Mouse (Mus musculus) heart, adult 2 months (tissue): Measurements from ENCODE around the gene Prph.

Experiments
- CTCF ChIP-seq: fragments of 200-600 bp; IDR thresholded peaks from 2 replicates; pipeline ENCODE4 v1.8.1; 2022; ENCODE audit warnings: antibody characterized with exemption, mild to moderate bottlenecking, moderate library complexity
- POLR2A ChIP-seq: fragments of 200-500 bp; IDR thresholded peaks from 2 replicates; pipeline ENCODE4 v1.6.1; 2011; ENCODE audit warnings: mild to moderate bottlenecking, low read depth, low read length, control low read depth; ENCODE audit not compliant: insufficient read depth

DNA sequence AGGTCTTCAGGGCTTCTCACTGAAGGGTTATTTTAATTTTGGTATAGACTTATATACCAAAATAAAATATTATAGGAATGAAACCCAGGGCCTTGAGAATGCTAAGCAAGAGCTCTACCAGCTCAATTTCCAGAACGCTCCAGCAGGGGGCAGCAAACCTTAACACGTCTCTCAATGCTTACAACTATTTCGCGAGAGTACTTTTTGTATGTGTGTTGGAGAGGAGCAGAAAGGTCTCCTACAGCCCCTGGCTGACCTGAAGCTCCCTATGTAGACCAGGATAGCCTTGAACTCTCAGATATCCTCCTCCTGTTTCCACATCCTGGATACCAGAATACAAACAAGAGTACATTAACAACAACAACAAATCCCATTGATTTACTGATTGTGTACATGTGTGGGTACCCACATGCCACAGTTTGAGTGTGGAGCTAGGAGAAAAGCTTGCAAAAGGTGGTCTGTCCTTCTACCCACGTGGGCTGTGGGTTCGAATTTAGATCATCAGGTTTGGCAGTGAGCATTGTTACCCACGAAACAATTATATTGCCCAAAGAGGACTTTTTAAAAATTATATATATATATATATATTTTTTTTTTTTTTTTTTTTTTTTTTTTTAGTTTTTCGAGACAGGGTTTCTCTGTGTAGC, 30.2 kb upstream of the Prph start:
- TF ChIP-seq CTCF (peak; percentile 92), POLR2A (no peak)
